Mouse (Mus musculus) adrenal gland, postnatal 10 days (tissue): ENCODE measurements around the gene Stat5b. TPM values are rescaled to one million over a fixed set of nuclear protein-coding genes. Genes with fewer than 3 reads are reported as not detected.

Experiments
- DNase-seq: peaks from one replicate; pipeline ENCODE4 v3.0.0; 2021; ENCODE audit warnings: mixed read lengths
- total RNA-seq, 2 experiments: library from RNA; stranded (reverse); gene quantifications; 2 replicates each; pipeline ENCODE4 v1.2.3; 2021

Stat5b gene
- total RNA-seq, 2 experiments from 2014 or later, result 60.7 to 72.7 TPM

DNA sequence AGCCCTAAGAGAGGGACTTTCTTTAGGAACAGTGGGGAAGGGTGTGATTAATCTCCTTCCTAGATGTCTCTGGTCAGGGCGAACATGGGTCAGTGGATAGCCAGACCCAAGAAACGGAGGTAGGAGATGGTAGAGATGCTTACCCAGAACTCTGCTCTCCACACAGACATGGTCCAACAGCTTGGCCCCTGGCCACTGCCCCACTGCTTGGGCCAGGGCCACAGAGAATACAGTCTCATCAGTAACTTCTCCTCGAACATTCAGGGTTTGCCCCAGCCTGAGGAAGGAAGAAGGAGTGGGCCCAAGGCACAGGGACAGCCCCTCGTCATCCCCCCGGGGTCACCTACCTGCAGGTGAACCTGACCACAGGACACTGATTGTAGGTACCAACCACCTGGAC, 82.7 kb downstream of the Stat5b start:
- no peak for DNase-seq

DNA sequence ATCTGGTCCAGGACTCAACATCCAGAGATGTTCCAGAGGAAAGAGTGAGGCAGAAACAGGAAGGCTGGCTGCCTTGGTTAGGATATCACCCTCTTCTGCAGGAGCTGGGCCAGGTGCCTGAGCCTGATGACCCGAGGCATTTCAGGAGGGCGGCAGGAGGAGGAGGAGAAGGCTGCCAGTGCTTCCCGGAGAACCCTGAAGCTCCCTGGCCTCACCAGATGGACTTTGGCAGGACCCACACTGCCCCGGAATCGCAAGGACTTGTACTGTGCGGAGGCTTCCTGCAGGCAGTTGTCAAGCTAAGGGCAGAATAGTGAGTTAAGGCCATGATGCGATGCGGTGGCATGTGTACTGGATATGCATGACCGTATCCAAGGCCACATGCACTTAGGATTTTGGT, 83.8 kb downstream of the Stat5b start:
- DNase-seq, result no peak

DNA sequence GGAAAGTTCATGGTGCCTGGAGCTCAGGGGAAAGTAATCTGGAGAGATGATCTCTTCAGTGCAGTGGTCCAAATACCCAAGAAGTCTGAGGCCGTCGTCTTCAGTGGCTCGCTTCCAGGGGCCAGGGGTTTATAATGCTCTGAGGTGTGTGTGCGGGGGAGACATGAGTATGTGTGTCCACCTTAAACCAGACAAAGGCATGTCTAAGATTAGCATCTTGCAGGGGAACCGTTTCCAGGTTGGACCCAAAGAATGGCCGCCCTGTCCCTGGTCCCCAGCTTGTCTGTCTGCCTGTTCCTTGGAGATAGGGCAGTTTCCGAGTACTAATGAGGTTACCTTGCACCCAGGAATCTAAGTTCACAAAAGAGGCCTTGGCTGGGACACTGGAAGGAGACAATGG, 87.7 kb downstream of the Stat5b start, which contains the start of gene Hcrt:
TSS of gene Hcrt (minus strand) at position 101 of the 400 bp plus-strand sequence.
- DNase-seq, result no peak

DNA sequence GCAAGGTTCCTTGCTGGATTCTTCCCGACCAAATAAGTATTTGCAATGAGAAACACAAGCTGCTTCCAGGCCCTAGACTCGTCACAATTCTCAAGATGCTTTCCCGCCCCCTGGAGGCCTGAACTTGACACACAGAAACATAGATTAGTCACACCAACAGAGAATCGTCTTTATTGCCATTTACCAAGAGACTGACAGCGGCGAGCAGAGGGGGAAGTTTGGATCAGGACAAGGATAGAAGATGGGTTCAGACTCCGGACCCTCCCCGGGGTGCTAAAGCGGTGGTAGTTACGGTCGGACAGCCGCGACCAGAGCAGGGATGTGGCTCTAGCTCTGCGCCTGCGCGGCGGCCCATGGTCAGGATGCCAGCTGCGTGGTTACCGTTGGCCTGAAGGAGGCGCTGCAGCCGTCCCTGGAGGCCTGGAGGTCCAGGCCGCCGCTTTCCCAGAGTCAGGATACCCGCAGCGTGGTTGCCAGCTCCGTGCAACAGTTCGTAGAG, 88.9 kb downstream of the Stat5b start:
- peak; percentile 95 for DNase-seq

DNA sequence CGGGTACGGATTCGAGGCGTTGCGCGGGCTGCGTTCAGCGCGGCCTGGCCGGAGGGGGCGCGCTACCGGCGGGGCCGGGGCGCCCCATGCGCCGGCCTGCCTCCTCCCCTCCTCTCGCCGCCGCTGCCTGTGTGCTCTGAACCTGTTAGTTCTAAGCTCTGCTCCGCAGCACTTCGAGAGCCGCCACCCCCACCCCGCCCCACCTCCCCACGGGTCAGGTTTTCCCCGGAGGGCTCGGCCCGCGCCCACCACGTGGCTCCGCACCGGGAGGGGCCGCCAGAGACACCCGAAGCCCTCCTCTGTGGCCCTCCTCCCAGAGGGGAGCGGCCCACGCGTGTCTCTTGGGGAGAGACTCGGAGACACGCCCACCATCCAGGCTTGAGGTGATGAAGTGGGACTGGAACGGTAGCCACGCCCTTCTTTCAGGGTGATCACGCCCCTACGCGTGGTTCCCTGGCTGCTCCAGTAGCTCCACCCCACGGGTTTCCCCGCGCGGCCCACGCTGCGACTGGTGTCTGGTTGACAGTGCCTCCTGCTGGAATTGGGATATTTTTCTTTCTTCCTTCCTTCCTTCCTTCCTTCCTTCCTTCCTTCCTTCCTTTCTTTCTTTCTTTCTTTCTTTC, 90.8 kb downstream of the Stat5b start, which contains the start of gene Kcnh4:
TSS of gene Kcnh4 (minus strand) at position 332 of the 623 bp plus-strand sequence.
- DNase-seq, result peak; percentile 66

DNA sequence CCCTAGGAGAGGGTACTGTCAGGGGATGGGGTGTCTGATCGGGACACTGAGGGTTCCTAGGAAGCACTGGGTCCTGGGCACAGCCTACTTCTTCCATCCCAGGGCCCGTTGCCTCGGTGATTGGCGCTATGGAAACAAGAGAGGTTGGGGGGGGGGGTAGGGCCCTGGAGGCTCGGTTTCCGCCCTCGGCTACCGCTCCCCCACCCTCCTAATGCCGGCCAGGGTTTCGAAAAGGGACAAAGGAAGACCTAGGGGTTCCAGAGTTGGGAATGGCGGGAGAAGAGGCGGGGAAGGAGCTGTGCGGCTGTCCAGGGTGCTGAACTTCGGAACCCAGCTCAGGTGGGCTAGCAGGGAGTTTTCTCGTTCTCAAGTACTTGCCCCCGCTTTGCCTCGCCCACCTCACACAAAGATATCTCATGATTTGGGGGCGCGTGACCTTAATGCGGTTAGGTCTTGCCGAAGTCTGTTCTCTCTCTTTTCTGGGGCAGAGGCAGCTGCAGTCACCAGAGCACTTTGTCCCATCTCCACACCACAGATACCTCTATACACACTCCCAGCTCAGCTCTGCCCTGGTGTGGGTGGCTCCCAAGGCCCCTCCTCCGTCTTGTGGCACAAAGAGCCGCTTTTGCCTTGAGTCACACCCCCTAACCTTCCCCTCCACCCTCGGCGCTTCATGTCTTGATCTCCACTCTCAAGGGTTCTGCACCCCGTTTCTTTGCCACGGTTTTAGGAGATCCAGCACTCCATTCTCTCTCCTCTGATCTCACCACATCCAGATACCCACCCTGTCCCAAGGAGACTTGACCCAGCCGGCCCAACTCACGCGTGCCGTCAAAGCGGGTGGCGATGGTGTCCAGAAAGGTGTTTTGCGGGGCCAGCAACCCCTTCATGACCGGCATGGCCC, 91.6 kb downstream of the Stat5b start:
- DNase-seq, result peak; percentile 80

DNA sequence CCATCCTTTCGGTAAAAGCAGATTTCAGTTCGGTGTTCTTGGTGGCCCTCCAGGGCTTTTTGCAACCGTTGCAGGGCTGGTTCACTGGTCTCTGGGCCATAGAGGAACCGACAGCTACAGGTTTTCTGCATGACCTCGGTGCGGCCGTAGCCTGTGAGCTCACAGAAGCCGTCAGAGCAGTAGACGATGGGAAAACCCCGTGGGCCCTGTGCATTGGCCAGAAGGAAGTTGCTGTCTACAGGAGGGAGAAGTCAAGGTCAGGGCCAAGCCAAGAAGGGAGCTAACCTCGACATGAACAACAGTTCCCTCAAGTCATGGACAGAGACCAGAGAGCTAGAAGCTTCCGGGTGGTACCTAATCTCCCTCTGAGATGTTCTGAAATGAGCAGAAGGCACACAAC, 93.0 kb downstream of the Stat5b start:
- DNase-seq, result no peak

DNA sequence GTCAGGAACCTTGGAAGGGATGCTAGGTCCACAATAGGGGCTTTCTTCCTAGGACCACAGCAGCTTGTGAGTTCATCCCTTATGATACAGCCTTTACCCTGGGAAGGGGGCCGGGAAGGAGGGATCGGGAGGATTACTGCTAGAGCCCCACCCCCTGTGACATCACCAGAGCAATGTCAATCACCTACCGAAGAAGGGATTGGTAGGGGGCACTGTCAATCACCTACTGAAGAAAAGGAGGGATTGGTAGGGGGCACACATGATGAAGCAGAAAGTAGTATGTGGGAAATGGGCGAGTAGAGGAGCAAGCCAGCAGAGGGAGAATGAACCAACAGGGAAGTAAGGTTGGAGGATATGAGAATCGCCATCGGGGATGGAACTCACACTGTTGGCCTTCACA, 94.0 kb downstream of the Stat5b start:
- DNase-seq, result no peak

DNA sequence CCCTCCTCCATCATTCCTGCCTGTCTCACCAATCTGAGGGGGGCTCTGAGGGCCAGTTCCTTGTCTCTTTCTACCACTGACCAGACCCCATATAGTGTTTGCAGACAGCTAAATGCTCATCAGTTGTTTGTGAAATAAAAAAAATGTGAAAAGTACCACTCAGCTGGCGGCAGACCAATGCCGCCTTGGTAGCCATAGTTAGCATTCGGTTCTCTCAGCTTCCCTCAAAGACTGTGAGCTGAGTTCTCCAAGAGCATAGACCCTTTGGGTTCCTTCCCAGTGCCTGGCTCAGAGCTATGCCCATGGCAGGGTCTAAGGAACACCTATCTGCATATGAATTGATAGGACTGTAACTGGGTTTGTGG, 95.8 kb downstream of the Stat5b start:
- no peak for DNase-seq

DNA sequence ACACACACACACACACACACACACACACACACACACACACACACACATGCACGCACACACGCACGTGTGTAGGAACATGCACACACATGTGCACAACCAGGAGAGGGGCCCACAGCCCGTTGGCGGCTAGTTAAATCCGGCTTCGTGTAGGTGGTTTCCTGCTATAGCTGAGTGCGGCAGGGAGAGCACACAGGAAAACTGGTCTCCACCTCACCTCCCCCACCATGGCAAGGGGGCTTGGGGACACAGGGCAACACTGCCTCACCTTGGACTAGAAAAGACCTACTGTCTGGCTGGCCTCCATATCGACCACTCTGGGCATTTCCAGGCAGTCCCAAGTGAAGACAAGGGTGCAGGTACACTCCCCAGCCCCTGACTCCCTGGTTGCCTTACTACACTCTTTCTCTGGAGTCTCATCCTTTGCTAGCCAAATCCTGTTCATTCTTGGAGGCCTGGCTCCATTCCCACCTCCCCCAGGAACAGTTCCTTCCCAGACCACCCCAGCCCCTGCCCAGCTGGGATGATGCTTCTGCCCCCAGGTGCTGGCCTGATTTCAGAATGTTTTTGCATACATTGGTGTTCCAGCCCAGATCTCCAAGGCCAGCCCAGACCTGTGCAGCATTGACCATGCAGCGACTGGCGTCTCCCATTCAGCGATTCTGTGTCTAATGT, 96.4 kb downstream of the Stat5b start:
- no peak for DNase-seq

DNA sequence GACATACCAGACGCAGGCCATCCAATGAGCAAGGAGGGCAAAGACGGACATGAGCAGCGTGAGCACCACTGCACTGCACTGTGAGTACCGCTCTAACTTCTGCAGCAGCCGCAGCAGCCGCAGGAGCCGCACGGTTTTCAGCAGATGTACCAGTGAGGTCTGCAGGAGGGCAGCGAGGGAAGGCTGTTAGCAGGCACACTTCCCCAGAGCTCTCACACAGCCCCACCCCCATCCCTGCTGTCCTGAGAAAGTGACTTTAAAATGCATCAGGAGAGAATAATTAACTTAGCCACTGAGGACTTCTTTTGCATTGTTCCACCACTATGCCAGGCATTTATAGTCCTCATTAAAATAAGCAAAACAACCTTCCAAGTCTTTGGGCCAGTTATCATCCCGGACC, 98.2 kb downstream of the Stat5b start:
- no peak for DNase-seq

DNA sequence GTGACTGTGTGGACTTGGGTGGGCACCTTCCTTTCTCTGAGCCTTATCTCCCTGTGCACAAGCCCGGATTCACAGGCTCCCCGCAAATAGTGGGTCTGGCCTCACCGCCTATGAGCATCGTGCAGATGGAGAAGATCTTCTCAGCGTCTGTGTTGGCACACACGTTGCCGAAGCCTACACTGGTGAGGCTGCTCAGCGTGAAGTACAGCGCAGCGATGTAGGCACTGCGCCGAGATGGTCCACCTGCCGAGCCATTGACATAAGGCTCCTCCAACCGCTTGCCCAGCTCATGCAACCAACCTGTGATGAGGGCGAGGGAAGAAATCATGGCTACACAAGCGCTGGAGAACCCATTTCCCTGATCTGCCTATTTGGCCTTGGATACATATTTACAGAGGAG, 100.4 kb downstream of the Stat5b start:
- no peak for DNase-seq

DNA sequence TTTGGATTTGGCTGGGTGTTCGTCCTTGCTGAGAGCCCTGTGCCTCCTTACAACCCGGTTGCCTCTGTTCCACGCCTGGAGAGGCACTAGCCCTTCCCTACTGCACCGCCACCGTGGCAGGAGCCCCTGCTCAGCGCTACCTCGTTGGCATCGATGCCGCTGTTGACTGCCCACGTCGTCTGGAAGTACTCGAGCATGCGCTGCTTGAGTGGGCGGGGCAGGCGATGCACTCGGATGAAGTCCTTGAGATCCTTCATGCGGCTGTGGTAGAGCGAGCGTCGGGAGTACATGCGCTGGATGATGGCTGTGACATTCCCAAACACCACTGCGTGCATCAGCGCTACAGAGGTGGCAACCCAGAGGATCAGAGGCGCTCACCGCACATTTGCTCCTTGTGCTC, 101.1 kb downstream of the Stat5b start:
- DNase-seq, result no peak

DNA sequence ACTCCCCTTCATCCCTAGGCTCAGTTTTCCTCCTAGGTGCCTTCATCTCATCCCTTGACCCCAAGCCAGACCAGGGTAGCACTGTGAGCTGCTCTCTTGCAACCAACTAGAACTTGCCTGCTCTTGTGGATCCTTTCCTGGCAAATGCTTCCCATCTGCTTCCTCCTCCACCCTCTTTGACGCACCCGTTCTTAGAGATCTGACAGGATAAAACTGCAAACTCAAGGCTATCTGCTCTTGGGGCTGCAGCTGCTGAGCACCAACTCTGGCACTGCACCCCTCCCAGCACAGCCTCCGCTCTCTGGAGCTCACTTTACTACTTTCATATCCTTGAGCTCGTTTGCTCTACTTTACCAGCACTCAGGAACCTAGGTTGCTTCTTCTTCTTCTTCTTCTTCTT, 101.9 kb downstream of the Stat5b start:
- DNase-seq, result no peak

DNA sequence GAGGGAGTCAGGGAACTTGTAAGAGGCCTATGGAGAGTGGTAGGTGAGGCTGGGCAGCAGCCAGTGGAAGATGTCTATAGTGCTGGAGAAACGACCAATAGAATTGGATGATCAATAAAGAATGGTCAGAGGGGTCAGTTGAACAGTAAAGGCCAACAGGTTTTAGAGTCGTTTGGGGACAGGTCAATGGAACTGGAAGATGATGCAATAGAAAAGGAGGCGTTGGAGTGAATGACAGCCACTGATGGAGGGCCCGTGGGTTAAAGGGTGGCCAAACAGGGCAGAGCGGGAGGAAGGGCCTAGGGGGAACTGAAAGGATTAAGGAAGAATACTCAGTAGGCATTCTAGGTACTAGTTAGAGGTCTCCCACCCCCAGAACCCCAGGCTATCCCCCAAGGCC, 103.4 kb downstream of the Stat5b start:
- DNase-seq, result no peak

DNA sequence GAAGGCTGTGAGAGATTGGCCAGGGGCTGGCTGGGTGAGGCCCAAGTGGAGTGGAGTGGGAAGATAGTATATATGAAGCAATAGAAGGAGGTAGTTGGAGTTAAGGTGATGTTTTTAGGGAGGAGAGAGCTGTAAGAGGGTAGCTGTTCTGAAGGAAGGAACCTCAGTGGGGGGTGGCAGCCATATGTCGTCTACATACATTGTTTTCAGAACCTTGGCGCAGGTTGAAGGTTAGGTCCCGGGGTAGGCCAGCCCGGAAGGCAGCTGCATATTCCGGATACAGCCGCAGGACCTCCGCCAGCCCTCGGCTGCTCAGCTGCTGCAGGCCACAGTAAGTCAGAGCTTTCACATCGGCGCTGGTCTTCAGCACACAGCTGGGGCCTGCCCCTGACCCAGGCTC, 104.0 kb downstream of the Stat5b start:
- DNase-seq, result no peak

DNA sequence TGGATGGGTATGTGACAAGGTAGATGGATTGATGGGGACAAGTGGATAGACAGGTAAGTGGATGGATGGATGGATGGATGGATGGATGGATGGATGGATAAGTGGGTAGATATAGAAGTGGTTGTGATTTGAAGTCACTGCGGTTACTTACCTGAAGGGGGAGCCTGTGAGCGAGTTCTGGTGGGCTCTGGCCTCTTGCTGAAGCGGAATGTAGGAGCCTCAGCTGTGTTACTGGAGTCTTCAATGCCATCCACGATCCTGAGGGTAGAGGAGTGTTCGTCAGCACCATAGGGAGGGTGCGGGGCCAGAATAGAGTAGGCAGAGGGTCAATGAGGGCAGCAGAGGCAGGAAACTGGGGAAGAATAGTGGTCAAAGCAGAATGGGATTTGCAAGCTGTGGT, 105.4 kb downstream of the Stat5b start:
- peak; percentile 55 for DNase-seq

DNA sequence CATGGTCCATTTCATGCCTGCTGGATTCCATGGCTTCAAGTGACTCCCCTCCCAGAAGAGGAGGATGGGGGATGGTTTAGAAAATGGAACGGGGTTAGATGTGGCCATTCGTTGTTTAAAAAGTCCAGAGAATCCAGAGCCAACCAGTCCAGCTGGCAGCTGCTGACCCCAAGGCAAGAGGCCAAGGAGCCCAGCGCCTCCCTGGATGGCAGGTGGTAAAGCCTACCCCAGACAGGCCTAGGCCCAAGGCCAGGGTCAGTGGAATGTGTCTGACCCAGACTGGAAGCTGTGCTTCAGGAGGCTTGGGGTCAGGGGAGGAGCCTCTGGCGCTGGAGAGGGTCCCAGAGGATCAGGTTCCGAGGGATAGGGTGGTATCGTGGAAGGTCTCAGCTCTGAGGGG, 109.2 kb downstream of the Stat5b start:
- peak; percentile 76 for DNase-seq

DNA sequence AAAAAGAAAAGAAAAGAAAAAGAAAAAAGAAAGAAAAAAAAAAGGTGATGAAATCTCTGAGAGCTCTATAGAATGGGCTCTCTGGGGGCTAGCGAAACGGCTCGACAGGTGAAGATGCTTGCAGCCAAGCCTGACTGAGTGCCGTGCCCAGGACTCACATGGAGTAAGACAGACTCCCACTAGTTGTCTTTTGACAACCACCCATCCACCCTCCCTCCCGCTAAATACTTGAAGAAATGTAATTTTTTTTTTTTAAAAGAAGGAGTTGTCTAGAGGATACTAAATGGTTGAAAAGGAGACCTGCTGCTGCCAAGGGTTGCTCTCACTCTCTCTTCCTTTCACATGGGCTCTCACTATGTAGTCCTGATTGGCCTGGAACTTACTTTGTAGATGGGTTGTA, 111.8 kb downstream of the Stat5b start:
- no peak for DNase-seq

DNA sequence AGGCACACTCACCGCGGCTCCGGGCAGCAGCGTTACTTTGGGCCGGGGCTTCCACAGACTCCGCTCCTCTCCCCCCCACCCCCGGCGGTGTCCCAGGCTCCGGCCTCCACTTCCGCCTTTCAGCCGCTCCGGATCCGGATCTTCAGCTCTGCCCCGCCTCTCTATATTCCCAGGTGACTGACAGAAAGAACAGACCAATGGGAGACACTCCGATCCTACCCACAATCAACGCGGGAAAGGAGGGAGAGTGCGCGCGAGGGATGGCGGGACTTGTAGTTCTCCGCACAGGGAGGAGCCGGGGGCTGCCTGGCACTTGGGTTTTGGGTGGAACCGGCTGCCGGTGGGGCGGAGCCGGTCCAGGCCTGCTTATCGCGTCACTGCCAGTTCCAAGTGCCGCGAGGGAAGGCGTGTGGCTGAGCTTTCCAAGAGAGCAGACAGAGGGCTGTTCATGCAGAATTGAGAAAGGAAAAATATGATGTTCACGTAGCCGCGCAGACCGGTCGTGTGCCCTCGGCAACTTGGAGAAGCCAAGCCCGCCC, 112.4 kb downstream of the Stat5b start, which contains the start of gene Rab5c:
TSS of gene Rab5c (minus strand) at position 150 of the 539 bp plus-strand sequence.
- DNase-seq, result peak; percentile 99

DNA sequence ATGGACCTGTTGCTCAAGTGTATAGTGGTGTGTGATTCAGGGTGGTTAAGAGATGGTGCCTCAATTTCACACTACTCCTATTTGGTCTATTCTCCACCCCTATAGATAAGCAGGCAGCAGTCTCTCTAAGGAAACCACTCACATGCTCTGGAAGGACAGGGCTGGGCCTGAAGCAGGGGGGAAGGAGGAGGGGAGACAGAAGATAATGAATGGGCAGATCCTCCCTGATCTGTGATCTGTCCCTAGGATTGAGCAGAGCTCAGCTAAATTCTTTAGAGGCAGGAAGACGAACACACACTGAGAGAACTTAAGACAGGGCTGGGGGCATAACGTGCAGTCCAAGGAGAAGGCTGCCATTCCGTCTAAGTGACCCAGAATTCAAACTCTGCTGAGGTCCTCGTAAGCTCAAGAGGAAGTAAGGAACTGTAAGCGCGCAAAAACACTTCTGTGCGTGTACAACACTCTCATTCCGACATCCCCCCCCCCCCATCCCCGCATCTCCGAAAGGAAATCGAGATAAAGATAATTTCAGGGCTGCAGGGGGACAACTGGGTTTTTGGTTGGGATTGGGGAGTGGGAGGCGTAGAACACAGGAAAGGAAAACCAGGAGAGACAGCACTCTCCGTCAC, 113.3 kb downstream of the Stat5b start:
- no peak for DNase-seq

DNA sequence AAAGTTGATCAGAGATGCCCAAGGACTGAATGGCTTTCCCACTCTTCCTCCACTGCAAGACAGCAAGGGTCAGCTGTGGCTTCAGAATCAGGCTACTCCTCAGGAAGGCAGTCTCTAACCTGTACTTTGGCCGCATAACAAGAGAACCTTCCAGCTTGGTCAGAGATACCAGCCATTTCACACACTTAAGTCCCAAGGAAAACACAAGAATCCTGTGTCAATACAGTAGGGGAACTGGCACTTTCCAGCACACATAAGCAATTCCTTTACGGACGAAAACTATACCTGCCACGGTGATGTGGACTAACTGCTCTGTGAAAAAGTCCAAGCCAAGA, 113.8 kb downstream of the Stat5b start:
- no peak for DNase-seq
